Mouse (Mus musculus) layer of hippocampus, adult 9-10 months (tissue): ENCODE measurements at regions not wholly inside any gene's neighbourhood (a gene's known extent, or its start where the extent isn't known, plus 50 kb on each side); places are given as distances from the start of the nearest gene placed in this dataset.

Source experiments
- DNase-seq: peaks from one replicate; pipeline ENCODE4 v3.0.0; 2022; ENCODE audit warnings: low spot score

DNA sequence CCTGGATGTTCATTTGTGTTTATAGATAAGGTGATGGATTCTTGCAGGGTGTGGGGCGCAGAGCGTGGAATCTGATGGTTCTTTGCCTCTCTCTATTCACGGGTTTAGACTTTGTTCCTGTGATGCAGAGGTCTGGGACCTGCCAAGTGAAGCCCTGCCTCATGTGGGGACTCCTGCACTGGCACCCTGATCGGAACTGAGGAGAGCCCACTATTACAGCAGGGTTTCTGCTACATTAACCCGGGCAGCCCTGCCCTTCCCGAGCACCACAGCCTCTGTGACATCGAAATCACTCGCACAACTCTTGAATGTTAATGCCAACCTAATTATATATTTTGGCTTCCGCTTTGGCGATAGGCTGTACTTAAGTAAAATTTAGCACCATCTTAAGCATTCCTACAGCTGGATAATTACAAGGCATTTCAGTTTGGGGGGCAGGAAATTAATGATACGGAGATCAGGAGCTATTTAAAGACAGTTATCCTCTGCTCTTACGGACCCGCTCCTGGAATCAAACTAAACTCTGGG lies 294.7 kb downstream of the Irs2 start:
- no peak for DNase-seq

- no peak for DNase-seq
Observed at GRCm38 (mm10) chr8:10712118-10712689, 296.1 kb downstream of the Irs2 start.

- DNase-seq = no peak
Observed at GRCm38 (mm10) chr8:10711474-10711873, 296.8 kb downstream of the Irs2 start.

DNA sequence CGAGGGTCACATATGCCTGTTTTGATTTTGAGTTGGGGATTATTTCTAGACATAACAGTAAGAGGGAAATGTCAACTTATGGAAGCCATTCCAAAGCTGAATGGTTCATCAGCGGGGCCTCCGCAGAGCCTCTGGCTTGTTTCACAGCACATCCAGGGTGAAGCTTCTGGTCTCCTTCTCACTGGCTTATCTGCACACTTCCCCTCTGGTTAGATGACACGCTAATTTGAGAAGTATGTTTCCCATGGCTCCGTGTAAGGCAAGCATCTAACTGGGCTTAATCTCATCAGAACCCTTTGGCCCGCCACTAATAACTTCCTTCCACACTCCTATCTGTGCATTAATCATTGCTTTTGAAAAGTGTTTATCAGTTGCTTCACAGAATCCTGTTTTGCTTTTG lies 299.7 kb downstream of the Irs2 start:
- DNase-seq = no peak

DNA sequence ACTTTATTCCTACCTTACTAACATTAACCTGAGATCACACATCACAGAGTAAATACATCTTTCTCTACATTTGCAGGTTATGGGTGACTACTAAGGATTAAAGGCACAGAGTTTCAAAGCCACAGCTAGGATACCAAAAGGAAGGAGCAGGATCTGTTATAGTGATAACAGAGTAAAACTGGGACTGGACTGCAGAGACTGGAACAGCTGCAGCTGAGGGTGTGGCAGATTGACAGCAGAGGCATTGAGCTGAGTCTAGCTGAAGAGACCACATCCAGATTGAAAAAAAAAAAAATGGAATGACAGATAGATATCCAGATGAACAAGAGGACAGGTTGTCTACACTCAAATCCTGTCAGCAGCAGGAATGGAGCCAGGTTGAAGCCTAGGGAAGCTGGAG lies 301.1 kb downstream of the Irs2 start:
- no peak for DNase-seq

GRCm38 (mm10) chr8:10705909-10706308 lies 302.3 kb downstream of the Irs2 start:
- DNase-seq = no peak

- no peak for DNase-seq
Observed at GRCm38 (mm10) chr8:10702755-10703154, 305.5 kb downstream of the Irs2 start.

GRCm38 (mm10) chr8:10702248-10702647 lies 306.0 kb downstream of the Irs2 start:
- DNase-seq = no peak

GRCm38 (mm10) chr8:10701648-10702061 lies 306.6 kb downstream of the Irs2 start:
- no peak for DNase-seq

- no peak for DNase-seq
Observed at GRCm38 (mm10) chr8:10701226-10701625, 307.0 kb downstream of the Irs2 start.

GRCm38 (mm10) chr8:10699669-10700068 lies 308.6 kb downstream of the Irs2 start:
- no peak for DNase-seq

DNA sequence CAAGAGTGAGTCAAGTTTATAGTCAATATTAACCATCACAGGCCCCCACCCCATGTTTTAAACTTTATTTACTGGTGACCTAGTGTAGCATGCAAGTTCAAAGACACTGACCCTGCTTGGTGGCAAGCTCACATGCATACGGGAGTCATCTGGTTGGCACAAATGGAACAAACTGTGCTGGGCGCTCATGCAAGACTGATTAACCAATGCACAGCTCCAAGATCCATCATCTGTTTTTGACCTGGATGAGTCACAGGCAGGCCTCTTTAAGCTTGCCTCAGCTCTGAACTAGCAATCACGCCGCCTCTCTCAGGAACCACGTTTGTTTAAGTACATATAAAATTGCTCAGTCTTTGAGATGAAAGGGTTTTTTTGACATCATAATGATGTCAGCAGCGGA lies 313.1 kb downstream of the Irs2 start:
- no peak for DNase-seq

- no peak for DNase-seq
Observed at GRCm38 (mm10) chr8:10690659-10691058, 317.6 kb downstream of the Irs2 start.

- DNase-seq = no peak
Observed at GRCm38 (mm10) chr8:10689881-10690280, 318.4 kb downstream of the Irs2 start.

GRCm38 (mm10) chr8:10687867-10688561 lies 320.2 kb downstream of the Irs2 start:
- no peak for DNase-seq
